Mouse (Mus musculus): Measurements from ENCODE around the gene Fcer1a. TPM values are rescaled to one million over a fixed set of nuclear protein-coding genes. Genes with fewer than 3 reads are reported as not detected.
"Not testable (repeated sequence)": the region's sequence is repeated elsewhere in the genome, so short reads cannot be mapped to it uniquely, and the experiment has no call there.

Gene Fcer1a
- polyA plus RNA-seq (2015; fragmentation: Nextera tagmentation; extraction: Ambion mirVana) = not detected in 2 replicates

DNA sequence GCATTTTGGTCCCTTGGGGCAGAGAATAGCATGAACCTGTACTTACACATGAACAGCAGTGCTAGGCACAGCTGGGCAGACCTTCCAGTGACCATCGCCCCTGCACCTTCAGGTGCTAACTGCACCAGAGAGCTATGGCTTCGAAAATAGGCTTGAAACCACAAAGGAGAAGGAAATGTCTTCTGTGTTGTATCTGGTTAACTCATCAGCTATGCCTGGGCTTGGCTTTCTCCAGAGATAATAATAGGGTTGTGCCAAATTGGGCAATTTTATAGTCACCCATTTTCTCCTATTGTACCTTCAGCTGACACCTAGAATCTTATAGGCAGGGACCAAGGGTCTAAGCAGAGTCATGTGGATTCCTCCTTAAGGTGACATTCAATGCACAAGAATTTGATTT, at the start of gene Fcer1a:
Gene Fcer1a (minus strand): TSS at position 134 of the 400 bp plus-strand sequence.
- no peaks in the 10 kb centered on the region for H3K27me3 ChIP-seq
- no peaks in the 10 kb centered on the region for H3K36me3 ChIP-seq
- no peaks in the 10 kb centered on the region for H3K9me3 ChIP-seq
- no peak within 1 kb of the TSS for H3K9ac ChIP-seq
- no peak within 1 kb of the TSS for H3K4me3 ChIP-seq
- no peak within 1 kb of the TSS for H3K27ac ChIP-seq
- H3K4me2 ChIP-seq (replicated peaks) = no peak within 1 kb of the TSS
- no peaks in the 10 kb centered on the region for H3K4me1 ChIP-seq
- 74% methylated on average over 2 of the region's 2 CpGs for WGBS
- no peak for ATAC-seq (ENCODE audit: low FRiP score, low read depth)

DNA sequence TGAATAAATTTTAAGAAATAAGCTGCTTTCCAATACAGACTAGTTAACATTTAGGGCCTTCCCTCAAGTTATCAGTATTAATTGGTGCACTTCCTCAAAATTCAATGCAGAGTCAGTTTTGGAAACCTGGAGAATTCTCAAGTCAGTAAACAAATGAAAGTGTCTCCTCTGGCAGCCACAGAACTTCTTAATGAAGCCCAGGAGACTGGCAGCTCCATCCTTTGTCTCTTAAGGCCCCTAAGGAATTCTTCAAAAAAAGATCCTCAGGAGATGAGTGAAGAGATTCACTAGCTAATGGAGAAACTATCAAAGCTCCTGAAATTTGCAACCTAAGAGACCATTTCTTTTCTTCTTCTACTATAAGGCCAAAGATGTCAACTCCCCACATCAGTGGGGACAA, 38.7 kb upstream of the Fcer1a start, which contains the start of gene Olfr418:
Gene Olfr418 (plus strand): TSS at position 301 of the 400 bp plus-strand sequence.
- Histone ChIP-seq H3K4me3 (no peak within 1 kb of the TSS), H3K4me2 (replicated peaks) (no peak within 1 kb of the TSS), H3K9ac (no peak within 1 kb of the TSS), H3K9me3 (no peaks in the 10 kb centered on the region), H3K36me3 (no peaks in the 10 kb centered on the region), H3K4me1 (no peaks in the 10 kb centered on the region), H3K27me3 (no peaks in the 10 kb centered on the region), H3K27ac (no peak within 1 kb of the TSS)
- ATAC-seq (ENCODE audit: low FRiP score, low read depth) = no peak

DNA sequence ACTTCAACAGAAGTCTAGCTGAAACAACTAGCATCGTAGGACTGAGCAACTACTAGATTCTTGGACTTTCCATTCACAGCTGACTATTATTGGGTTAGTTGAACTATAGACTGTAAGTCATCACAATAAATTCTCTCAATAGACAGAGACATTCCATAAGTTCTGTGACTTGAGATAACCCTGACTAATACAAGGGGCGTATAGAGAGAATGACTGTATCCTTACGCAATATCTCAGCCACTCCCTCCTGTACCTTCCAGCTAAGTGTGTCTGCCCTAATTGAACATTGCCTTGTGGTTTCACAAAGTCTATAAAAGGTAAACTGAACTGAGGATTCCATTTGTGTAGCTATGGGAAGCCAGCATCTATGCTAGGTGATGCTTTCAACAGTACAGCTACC, 22.9 kb upstream of the Fcer1a start:
- no peak overlapping the region for H3K9ac ChIP-seq
- H3K4me1 ChIP-seq = no peaks in the 10 kb centered on the region
- H3K36me3 ChIP-seq = no peaks in the 10 kb centered on the region
- no peak overlapping the region for H3K27ac ChIP-seq
- no peaks in the 10 kb centered on the region for H3K27me3 ChIP-seq
- WGBS = 93% methylated on average over 3 of the region's 3 CpGs
- H3K9me3 ChIP-seq = no peaks in the 10 kb centered on the region
- H3K4me3 ChIP-seq = no peak overlapping the region
- no peak for ATAC-seq (ENCODE audit: low FRiP score, low read depth)
- no peak overlapping the region for H3K4me2 ChIP-seq (replicated peaks)

DNA sequence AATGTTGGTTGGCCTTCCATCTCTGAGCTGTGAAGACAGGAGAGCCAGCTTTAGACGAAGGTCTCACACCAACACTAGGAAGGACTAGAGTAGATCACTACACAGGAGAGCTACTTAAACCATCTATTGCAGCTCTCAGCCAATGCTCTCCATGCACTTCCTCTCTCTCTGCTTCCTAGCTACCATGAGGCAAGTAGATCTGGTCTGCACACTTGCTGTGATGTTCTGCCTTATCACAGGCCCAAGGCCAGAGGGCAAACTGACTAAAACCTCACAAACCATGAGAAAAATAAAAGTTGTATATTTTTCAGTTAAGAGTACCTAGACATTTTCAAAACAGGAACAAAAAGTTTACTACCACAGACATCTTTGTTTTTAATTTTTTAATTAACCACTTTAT, 10.0 kb upstream of the Fcer1a start:
- H3K4me1 ChIP-seq; H3K4me3 ChIP-seq; H3K9ac ChIP-seq; H3K27me3 ChIP-seq; H3K36me3 ChIP-seq; H3K4me2 ChIP-seq (replicated peaks); ATAC-seq (ENCODE audit: low FRiP score, low read depth); H3K27ac ChIP-seq; H3K9me3 ChIP-seq: not testable (repeated sequence)
- 85% methylated on average over 1 of the region's 1 CpGs for WGBS

DNA sequence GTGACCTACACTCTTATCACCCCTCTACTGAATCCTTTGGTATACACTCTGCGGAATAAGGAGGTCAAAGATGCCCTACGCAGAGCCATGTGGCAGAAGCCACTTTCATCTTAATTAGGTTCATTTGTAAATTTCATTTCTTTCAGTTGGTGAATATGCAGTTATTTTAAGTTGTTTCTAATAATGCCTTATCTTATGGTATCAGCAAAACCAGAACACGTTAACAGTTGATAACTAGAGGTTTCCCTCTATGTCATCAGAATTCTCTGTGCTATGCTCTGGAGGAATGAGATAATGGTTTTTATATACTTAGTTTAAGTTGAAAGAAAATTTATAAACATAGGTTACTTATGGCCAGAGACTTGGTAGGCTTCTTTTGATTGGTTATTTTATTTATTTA, 10.5 kb downstream of the Fcer1a start:
- WGBS = 89% methylated on average over 3 of the region's 3 CpGs
- Histone ChIP-seq H3K4me3 (no peak overlapping the region), H3K9me3 (no peaks in the 10 kb centered on the region)

DNA sequence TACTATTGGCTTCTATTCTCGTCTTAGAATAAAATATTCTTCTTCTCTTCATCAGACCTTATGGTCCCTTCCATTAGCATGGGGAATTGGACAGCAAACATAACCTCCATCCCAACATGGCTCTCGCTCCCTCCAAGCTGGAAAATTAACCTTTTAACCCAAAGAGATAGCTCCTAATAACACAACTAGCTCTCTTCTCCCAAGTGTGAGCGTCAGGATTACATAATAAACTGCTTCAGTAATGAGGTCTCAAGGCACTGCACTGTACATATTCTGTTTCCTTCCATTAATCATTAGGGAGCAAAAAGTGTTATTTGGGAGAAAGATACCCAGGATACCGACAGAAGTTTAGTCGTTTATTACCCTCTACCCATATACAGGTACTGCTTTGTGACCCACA, 14.9 kb downstream of the Fcer1a start, which contains the start of gene Olfr1404:
Gene Olfr1404 (plus strand): TSS at position 301 of the 400 bp plus-strand sequence.
- Histone ChIP-seq H3K4me3 (no peak within 1 kb of the TSS), H3K4me1 (no peaks in the 10 kb centered on the region), H3K9ac (no peak within 1 kb of the TSS), H3K9me3 (0 out of 2 replicates have a peak, but pooled peaks cover 4% of the 10 kb centered on the region), H3K27me3 (no peaks in the 10 kb centered on the region), H3K36me3 (no peaks in the 10 kb centered on the region), H3K27ac (no peak within 1 kb of the TSS), H3K4me2 (replicated peaks) (no peak within 1 kb of the TSS)
- WGBS = 80% methylated on average over 5 of the region's 5 CpGs
- no peak for ATAC-seq (ENCODE audit: low FRiP score, low read depth)

More for the DNA sequence above, 10.5 kb downstream of the Fcer1a start:
- H3K27ac ChIP-seq = no peak overlapping the region
- no peak overlapping the region for H3K4me2 ChIP-seq (replicated peaks)
- no peaks in the 10 kb centered on the region for H3K36me3 ChIP-seq
- no peak for ATAC-seq (ENCODE audit: low FRiP score, low read depth)
- no peak overlapping the region for H3K9ac ChIP-seq
- no peaks in the 10 kb centered on the region for H3K4me1 ChIP-seq
- H3K27me3 ChIP-seq = no peaks in the 10 kb centered on the region

DNA sequence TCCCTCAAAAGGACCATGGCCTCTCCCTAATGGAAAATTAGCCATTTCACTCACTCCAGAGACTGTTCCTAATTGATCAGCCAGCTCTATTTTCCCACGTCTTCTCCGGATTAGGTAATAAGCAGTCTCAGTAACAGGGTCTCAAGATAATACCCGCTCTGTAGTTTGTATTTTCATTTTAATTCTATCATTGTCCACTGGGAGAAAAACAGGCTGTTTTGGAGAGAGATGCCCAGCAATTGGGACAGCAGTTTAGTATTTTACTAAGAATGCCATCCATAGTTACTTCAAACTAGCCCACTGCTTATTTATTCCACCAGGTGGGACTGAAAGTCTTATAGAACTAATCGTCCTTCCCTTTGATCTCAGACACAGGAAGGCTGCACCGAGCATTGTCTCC, 29.5 kb downstream of the Fcer1a start, which contains the start of gene Olfr218:
Gene Olfr218 (plus strand): TSS at position 301 of the 400 bp plus-strand sequence.
- ATAC-seq (ENCODE audit: low FRiP score, low read depth) = no peak
- H3K4me3 ChIP-seq = no peak within 1 kb of the TSS
- no peak within 1 kb of the TSS for H3K27ac ChIP-seq
- H3K27me3 ChIP-seq = no peaks in the 10 kb centered on the region
- H3K4me2 ChIP-seq (replicated peaks) = no peak within 1 kb of the TSS
- H3K9me3 ChIP-seq = no peaks in the 10 kb centered on the region
- no peaks in the 10 kb centered on the region for H3K4me1 ChIP-seq
- WGBS = 76% methylated on average over 5 of the region's 5 CpGs
- no peaks in the 10 kb centered on the region for H3K36me3 ChIP-seq
- H3K9ac ChIP-seq = no peak within 1 kb of the TSS

DNA sequence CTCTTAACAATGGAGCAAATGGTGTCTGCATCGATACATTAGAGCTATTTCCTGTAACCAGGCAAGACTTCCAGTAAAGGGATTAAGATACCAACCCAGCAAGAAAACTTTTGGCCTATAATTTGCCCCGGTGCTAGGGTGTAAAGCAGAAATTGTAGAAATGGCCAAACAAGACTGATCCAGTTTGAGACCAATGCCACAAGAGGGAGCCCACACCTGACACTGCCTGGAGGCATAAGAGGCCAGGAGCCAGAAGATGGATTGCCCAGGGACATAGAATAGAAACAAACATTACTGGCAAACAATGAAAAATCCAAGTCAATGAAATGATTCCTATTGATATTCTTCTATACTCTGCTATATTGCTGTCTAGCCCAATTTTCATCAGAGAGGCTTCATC, 30.7 kb downstream of the Fcer1a start:
- ATAC-seq (ENCODE audit: low FRiP score, low read depth) = no peak
- WGBS = 83% methylated on average over 2 of the region's 2 CpGs

DNA sequence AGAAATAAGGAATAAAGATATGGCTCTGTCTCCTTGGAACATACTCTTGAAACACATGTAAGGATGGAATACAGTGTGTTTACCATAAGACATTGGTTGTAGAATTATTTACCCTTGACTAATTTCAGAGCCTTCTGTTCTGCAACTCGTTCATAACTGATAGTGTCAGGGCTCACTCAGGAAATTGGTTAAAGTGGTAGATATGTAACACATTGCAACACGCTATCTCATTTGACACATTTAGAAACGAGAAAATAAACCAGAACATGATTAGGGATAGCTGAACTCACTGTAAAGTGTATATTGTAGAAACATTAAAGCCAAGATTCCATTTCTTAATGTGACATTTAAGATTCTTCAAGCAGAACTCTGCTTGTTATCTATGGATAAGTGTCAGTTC, 35.0 kb downstream of the Fcer1a start:
- Histone ChIP-seq H3K9me3 (no peaks in the 10 kb centered on the region), H3K9ac (no peak overlapping the region), H3K27me3 (no peaks in the 10 kb centered on the region), H3K27ac (no peak overlapping the region), H3K4me3 (no peak overlapping the region), H3K36me3 (no peaks in the 10 kb centered on the region), H3K4me2 (replicated peaks) (no peak overlapping the region), H3K4me1 (no peaks in the 10 kb centered on the region)
- 76% methylated on average over 3 of the region's 3 CpGs for WGBS
- ATAC-seq (ENCODE audit: low FRiP score, low read depth) = no peak

More for the DNA sequence above, 30.7 kb downstream of the Fcer1a start:
- Histone ChIP-seq H3K27ac (no peak overlapping the region), H3K4me1 (no peaks in the 10 kb centered on the region), H3K9ac (no peak overlapping the region), H3K9me3 (no peaks in the 10 kb centered on the region), H3K36me3 (no peaks in the 10 kb centered on the region), H3K27me3 (no peaks in the 10 kb centered on the region), H3K4me2 (replicated peaks) (no peak overlapping the region), H3K4me3 (no peak overlapping the region)

DNA sequence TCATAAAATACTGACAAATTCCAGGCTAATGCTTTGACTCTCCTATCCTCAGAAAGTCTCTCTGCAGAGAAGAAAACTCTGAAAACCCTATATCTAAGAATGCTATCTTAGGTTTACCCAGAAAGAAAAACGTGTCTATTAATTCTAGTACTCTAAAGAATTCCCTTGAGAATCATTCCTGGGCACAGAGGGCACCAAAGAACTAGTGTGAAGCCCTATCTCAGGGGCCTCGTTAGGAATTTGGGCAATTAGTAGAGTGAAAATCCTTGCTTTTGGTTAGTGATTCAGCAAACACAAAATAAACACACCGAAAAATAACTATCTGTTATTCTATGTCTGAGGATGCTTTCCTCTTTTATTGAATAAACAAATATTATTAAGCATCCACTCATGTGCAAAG, 36.5 kb downstream of the Fcer1a start, which contains the start of gene Olfr1406:
Gene Olfr1406 (minus strand): TSS at position 101 of the 400 bp plus-strand sequence.
- Histone ChIP-seq H3K27me3 (no peaks in the 10 kb centered on the region), H3K9me3 (no peaks in the 10 kb centered on the region), H3K9ac (no peak within 1 kb of the TSS)

DNA sequence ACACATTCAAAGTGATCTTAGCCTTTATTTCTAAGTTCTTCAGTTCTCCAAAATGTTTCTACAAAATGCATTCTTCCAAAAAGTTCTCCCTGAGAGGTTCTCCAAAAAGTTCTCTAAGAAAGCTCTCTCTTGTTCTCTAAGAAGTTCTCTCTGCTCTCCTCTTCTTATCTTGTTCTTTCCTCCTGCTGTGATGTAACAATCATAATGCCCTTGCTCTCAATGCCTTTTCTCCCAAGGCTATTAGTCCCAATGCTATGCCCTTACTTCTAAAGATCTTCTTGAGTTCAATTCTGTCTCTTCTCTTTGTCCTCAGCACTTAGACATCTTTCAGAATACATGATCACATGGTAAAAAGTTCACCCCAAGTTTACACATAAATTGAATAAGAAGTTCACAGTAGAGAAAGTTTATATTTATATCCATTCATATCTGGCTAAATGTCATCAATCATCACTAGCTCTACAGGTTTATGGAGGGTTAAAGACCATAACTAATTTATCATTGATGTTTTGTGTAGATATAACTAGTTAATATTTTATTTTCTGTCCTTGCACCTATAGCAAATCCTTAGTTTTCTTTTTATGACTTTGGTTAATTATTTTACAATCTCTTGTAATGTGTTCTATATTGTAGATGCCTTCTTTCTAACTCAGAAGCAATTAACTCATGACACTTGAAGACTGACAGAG, 52.7 kb downstream of the Fcer1a start:
- no peak for ATAC-seq (ENCODE audit: low FRiP score, low read depth)
- no peak overlapping the region for H3K4me3 ChIP-seq
- H3K4me2 ChIP-seq (replicated peaks) = no peak overlapping the region
- no peaks in the 10 kb centered on the region for H3K9me3 ChIP-seq
- H3K27me3 ChIP-seq = no peaks in the 10 kb centered on the region
- H3K27ac ChIP-seq = no peak overlapping the region
- no peak overlapping the region for H3K9ac ChIP-seq
- no peaks in the 10 kb centered on the region for H3K4me1 ChIP-seq
- H3K36me3 ChIP-seq = no peaks in the 10 kb centered on the region

More for the DNA sequence above, 36.5 kb downstream of the Fcer1a start, which contains the start of gene Olfr1406:
- WGBS = 58% methylated on average over 3 of the region's 3 CpGs
- H3K4me1 ChIP-seq = no peaks in the 10 kb centered on the region
- H3K36me3 ChIP-seq = no peaks in the 10 kb centered on the region
- no peak for ATAC-seq (ENCODE audit: low FRiP score, low read depth)
- no peak within 1 kb of the TSS for H3K27ac ChIP-seq
- no peak within 1 kb of the TSS for H3K4me2 ChIP-seq (replicated peaks)
- no peak within 1 kb of the TSS for H3K4me3 ChIP-seq
